Mouse (Mus musculus) c-Kit-positive CD71-negative TER-119-negative erythroid progenitor cells, embryonic 14.5 days (primary cell): ENCODE results near the gene Cbx2.

ENCODE experiments used
- DNase-seq: peaks from one replicate; pipeline ENCODE4 v3.0.0-alpha.2; 2013; ENCODE audit warnings: low read depth

Gene Cbx2

DNA sequence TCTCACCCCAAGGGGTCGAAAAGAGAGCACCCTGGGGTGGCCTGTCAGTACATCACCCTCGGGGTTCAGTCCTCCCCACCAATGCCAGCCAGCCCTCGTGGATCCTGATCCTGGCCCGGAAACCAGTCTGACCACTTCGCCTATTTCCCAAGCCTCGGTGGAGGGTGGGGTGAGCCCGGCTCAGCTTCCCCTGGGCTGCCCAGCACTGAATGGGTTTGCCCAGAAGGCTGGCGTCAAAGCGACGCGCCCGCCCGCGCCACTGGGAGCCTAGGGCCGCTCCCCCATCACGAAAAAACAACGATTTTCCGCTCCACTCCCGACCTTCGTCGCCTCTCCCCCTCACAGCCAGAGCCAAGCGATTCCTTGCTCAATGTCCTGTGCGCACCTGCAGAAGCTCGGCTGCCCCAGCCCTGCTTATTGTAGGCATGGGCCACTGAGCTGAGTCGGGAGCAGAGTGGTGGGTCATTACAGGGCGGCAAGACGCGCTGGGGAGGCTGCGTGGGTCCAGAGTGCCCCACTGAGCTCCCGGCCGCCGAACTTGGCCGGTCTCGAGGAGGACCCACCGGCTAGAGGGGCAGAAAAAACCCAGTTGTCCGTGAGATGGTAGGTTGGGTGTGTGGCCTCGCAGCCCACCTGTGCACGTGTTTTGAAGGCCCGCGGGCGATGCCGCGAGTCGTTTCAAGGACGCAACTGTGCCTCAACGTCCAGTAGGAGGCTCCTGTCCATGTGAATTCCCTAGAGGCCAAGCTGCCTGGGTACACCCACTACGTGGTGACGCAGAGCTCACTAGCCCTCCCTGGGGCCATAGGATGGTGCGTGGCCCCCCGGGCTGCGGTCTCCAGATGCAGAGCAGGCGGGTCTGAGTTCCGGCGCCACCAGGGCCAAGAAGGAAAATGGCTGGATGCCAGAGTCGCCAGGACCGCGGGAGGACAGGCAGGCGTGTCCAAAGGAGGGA, 35.6 kb downstream of the Cbx2 start:
- DNase-seq: no peak

GRCm38 (mm10) chr11:119059256-119059655, 36.5 kb downstream of the Cbx2 start:
- DNase-seq: no peak

DNA sequence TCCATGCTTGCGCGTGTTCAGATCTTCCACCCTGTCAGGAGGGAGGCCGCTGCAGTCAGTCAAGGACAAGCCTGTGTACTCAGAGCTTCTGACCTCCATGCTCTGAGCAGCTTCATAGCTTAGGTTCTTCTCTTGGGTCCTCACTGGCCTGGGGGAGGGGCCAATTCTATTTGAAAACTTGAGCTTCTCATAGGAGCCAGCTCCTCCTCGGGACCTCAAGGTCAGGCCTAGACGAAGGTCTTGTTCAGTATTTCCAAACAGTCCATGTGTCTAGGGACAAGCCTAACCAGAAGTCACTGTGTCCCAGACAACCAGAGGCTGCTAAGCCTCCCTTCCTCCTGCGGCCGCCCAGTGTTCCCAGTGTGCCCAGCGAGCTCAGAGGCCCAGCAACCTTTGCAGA, 44.1 kb downstream of the Cbx2 start:
- DNase-seq: no peak

DNA sequence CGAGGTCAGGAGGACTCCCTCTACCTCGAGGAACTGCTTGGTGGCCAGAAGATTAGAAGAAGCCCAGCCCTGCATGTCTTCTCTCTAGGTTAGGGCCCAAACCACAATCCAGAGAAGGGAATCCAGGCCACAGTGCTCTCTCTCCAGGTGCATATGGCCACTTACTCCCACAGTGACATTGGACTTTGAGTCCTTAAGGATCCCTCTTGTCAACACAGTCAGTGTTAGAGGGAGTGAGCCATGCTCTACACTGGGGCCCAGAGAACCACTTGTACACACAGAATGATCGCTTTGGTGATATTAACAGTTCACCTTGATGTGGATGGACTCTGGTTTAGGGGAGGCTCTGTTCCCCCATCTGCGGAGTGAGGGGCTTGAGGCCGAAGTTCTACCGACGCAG, 49.5 kb downstream of the Cbx2 start:
- DNase-seq: no peak

DNA sequence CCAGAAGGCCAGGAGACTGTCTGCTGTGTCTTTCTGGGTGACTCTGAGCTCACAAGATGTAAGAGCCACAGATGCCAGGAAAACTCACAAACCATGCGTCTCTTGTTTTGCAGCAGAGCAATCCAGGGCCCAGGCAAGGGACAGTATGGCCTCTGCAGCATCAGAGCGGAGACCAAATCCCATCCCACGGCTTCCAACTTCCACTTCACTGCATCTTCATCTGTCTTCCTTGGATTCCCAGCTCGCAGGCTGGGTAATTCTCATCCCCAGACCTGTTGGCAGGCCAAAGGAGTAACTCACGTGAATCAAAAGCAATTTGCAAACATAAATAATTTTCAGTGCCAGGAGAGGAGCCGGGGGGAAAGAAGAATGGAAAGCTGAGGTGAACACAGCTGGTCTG, 50.2 kb downstream of the Cbx2 start:
- no peak for DNase-seq

DNA sequence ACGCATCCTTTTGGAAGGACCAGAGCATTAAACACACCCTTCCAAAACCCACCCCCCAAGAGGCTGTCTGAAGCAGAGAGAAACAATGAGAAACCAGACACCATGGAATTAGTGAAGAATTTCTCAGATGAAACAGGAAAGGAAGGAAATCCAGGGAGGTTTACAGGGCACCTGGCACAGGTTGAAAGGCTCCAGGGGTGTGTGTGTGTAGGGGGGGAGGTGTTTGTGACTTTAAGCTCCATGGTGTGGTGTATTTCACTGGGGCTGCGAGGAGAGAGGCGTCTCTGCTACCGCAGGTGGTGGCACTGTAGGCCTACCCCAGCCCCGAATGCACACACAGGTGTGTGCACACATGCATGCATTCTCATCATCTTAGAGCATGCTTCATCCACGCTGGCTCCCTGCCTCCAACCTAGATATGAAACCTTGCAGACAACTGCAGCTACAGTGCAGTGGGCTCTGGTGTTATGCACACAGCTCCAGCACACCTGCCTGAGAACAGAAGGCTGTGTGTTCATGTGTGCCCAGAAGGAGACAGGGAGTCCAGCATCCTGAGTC, 51.2 kb downstream of the Cbx2 start:
- no peak for DNase-seq

GRCm38 (mm10) chr11:119075805-119076204, 53.0 kb downstream of the Cbx2 start:
- no peak for DNase-seq

DNA sequence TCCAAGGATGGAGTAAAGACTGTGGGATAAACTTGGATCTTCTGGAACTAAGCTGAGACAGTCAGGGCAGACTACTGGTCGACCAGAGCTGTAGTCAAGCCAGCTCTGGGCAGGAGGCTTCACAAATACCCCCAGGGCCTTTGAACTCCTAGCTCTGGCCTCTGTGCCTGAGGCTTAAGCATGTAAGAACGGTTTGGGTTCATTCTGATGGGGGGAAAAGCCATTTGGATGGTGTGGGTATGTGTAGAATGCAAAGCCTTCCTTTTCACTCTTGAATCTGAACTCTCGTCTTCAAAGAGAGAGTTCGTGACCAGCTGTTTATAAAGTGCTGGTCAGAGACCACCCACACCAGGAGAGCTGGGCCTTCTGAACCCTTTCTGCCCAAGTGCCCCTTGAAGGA, 55.0 kb downstream of the Cbx2 start:
- no peak for DNase-seq

GRCm38 (mm10) chr11:119078691-119079444, 56.1 kb downstream of the Cbx2 start:
- DNase-seq: no peak

GRCm38 (mm10) chr11:119079445-119079837, 56.7 kb downstream of the Cbx2 start:
- DNase-seq: no peak

DNA sequence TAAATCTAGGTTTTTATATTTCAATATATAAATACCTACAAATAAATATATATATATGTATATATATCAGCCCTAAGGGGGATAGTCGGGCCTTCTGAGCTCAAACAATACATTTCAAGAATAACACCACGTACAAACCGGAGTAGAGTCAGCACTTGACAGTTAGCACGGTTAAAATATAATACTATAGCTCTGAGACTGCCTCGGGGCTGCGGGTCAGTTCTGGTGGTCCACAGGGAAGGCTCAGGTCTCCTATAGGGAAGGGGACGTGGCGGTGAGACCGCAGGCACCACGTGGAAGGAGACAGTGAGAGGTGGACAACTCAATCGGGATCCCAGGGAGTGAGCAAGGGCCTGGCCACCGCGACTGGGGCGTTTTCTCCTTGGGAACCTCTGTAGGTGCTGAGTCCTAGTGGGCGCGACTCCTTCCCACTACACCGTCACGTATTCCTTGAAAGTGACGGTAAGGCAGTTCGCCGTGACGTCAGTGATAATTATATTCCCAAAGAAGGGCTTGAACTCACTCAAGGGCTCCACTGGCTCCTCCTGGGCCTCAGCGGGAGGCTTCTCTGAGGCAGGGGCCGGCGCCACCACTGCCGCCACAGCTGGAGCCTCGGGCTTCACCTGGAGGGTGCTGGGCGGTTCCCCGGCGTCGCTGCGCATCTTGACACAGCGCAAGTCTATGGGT, 57.8 kb downstream of the Cbx2 start:
- DNase-seq: no peak
